Mouse (Mus musculus): Measurements from ENCODE around the gene Catsper4.

The Catsper4 gene

GRCm38 (mm10) chr4:134250930-134251240 lies 23.7 kb upstream of the Catsper4 start:
- DNase-seq (ENCODE audit: low read depth, low spot score), result no peak

- no peak for DNase-seq (ENCODE audit: low read depth, low spot score)
Measured at GRCm38 (mm10) chr4:134250116-134250929, 23.1 kb upstream of the Catsper4 start.

- peak; percentile 70 for DNase-seq (ENCODE audit: low read depth, low spot score)
Measured at GRCm38 (mm10) chr4:134249651-134250050, 22.5 kb upstream of the Catsper4 start.

GRCm38 (mm10) chr4:134246719-134247258 lies 19.6 kb upstream of the Catsper4 start, which contains the start of gene Gm30191:
Gene Gm30191, plus strand, starts transcription at chr4:134246935.
- no peak for DNase-seq (ENCODE audit: low read depth, low spot score)

- DNase-seq (ENCODE audit: low read depth, low spot score), result no peak
Measured at GRCm38 (mm10) chr4:134246256-134246655, 19.1 kb upstream of the Catsper4 start.

GRCm38 (mm10) chr4:134245148-134245843 lies 18.1 kb upstream of the Catsper4 start, which contains the start of gene Zfp593:
Gene Zfp593, minus strand, starts transcription at chr4:134245592.
- peak; percentile 93 for DNase-seq (ENCODE audit: low read depth, low spot score)

GRCm38 (mm10) chr4:134243516-134244250 lies 16.5 kb upstream of the Catsper4 start, which contains the start of gene E130218I03Rik:
Gene E130218I03Rik, plus strand, starts transcription at chr4:134243662.
- no peak for DNase-seq (ENCODE audit: low read depth, low spot score)

GRCm38 (mm10) chr4:134238686-134239085 lies 11.5 kb upstream of the Catsper4 start:
- DNase-seq (ENCODE audit: low read depth, low spot score), result no peak

GRCm38 (mm10) chr4:134238279-134238651 lies 11.1 kb upstream of the Catsper4 start, which contains the start of gene Cnksr1:
Gene Cnksr1, minus strand, starts transcription at chr4:134238399.
- no peak for DNase-seq (ENCODE audit: low read depth, low spot score)

- DNase-seq (ENCODE audit: low read depth, low spot score), result no peak
Measured at GRCm38 (mm10) chr4:134237582-134238278, 10.5 kb upstream of the Catsper4 start.

- DNase-seq (ENCODE audit: low read depth, low spot score), result no peak
Measured at GRCm38 (mm10) chr4:134234876-134235275, 7.7 kb upstream of the Catsper4 start.

- no peak for DNase-seq (ENCODE audit: low read depth, low spot score)
Measured at GRCm38 (mm10) chr4:134230431-134230830, 3.2 kb upstream of the Catsper4 start.

- no peak for DNase-seq (ENCODE audit: low read depth, low spot score)
Measured at GRCm38 (mm10) chr4:134222793-134223600, 4.2 kb downstream of the Catsper4 start.

- DNase-seq (ENCODE audit: low read depth, low spot score), result no peak
Measured at GRCm38 (mm10) chr4:134206488-134207053, 20.6 kb downstream of the Catsper4 start.

GRCm38 (mm10) chr4:134203340-134203896 lies 23.8 kb downstream of the Catsper4 start:
- no peak for DNase-seq (ENCODE audit: low read depth, low spot score)

- no peak for DNase-seq (ENCODE audit: low read depth, low spot score)
Measured at GRCm38 (mm10) chr4:134202904-134203303, 24.3 kb downstream of the Catsper4 start, which contains the start of gene Gm7534. Gene Gm7534, minus strand, starts transcription at chr4:134203004.

- DNase-seq (ENCODE audit: low read depth, low spot score), result no peak
Measured at GRCm38 (mm10) chr4:134199371-134199770, 27.8 kb downstream of the Catsper4 start.

- peak; percentile 22 for DNase-seq (ENCODE audit: low read depth, low spot score)
Measured at GRCm38 (mm10) chr4:134186268-134186667, 40.9 kb downstream of the Catsper4 start.

GRCm38 (mm10) chr4:134185569-134185968 lies 41.6 kb downstream of the Catsper4 start:
- no peak for DNase-seq (ENCODE audit: low read depth, low spot score)
